Mouse (Mus musculus) heart, postnatal 0 days (tissue): ENCODE results near the gene Lrp1. TPM values are rescaled to one million over a fixed set of nuclear protein-coding genes. Genes with fewer than 3 reads are reported as not detected.

ENCODE experiments used
- ATAC-seq: fragments of 200-750 bp; cut with Nextera tagmentation; 2 replicates; pipeline ENCODE4 v1.8.0; 2017; ENCODE audit warnings: low read depth, moderate number of reproducible peaks, moderate library complexity; ENCODE audit not compliant: insufficient read depth
- DNase-seq: peaks from one replicate; pipeline ENCODE4 v3.0.0-alpha.2; 2016; ENCODE audit warnings: low spot score
- H3K27ac ChIP-seq: fragments of 300-500 bp; sonication (generic); 2 replicates; pipeline ENCODE4 v1.5.1; 2014; ENCODE audit warnings: low read depth, mild to moderate bottlenecking
- H3K27me3 ChIP-seq: fragments of 300-500 bp; sonication (generic); 2 replicates; pipeline ENCODE4 v1.6.1; 2014; ENCODE audit warnings: low read length, mixed read lengths; ENCODE audit not compliant: control insufficient read depth, insufficient read depth
- H3K36me3 ChIP-seq: fragments of 300-500 bp; sonication (generic); replicated peaks from 2 replicates; pipeline ENCODE4 v1.6.1; 2014; ENCODE audit warnings: low read length, mixed read lengths; ENCODE audit not compliant: control insufficient read depth, insufficient read depth
- H3K4me1 ChIP-seq: fragments of 300-500 bp; sonication (generic); 2 replicates; pipeline ENCODE4 v1.6.1; 2014; ENCODE audit warnings: antibody characterized with exemption; ENCODE audit not compliant: control insufficient read depth, insufficient read depth
- H3K4me2 ChIP-seq: fragments of 300-500 bp; sonication (generic); 2 replicates; pipeline ENCODE4 v1.6.1; 2014; ENCODE audit warnings: low read depth, mild to moderate bottlenecking, low read length, moderate library complexity
- H3K4me3 ChIP-seq: fragments of 300-500 bp; sonication (generic); 2 replicates; pipeline ENCODE4 v1.5.1; 2014; ENCODE audit warnings: low read depth, low read length
- H3K9ac ChIP-seq: fragments of 300-500 bp; sonication (generic); replicated peaks from 2 replicates; pipeline ENCODE4 v1.6.1; 2014; ENCODE audit warnings: low read depth, low read length, mixed read lengths
- H3K9me3 ChIP-seq: fragments of 300-500 bp; sonication (generic); replicated peaks from 2 replicates; pipeline ENCODE4 v1.6.1; 2016; ENCODE audit warnings: low read length; ENCODE audit not compliant: control insufficient read depth
- CTCF ChIP-seq: IDR thresholded peaks from 2 replicates; pipeline ENCODE4 v1.5.1; 2016; ENCODE audit warnings: antibody characterized with exemption, control low read depth, low read depth
- EP300 ChIP-seq: IDR thresholded peaks from 2 replicates; pipeline ENCODE4 v1.6.1; 2016; ENCODE audit warnings: antibody characterized with exemption, low read depth
- WGBS: fragments of 180-500 bp; shearing (Covaris S2); extraction: QIAGEN DNeasy Blood & Tissue Kit; methylation state at CpG from one replicate; pipeline ENCODE4 v1.1.7; 2014; 5-methylcytosine and 5-hydroxymethylcytosine counted together
- polyA plus RNA-seq: library from polyadenylated mRNA; unstranded; fragments of >200 nt; fragmentation: Nextera tagmentation; extraction: Ambion mirVana; gene quantifications from 2 replicates; pipeline ENCODE4 v1.2.1, GENCODE M21; 2015
- total RNA-seq: library from RNA; depleted of rRNA; stranded (reverse); fragments of >200 nt; gene quantifications from 2 replicates; pipeline ENCODE4 v1.2.3, GENCODE M21; 2014; ENCODE audit warnings: low replicate concordance

Gene Lrp1
- total and polyA plus RNA-seq, 2 experiments from 2014 or later, result 15.7 to 65.9 TPM

DNA sequence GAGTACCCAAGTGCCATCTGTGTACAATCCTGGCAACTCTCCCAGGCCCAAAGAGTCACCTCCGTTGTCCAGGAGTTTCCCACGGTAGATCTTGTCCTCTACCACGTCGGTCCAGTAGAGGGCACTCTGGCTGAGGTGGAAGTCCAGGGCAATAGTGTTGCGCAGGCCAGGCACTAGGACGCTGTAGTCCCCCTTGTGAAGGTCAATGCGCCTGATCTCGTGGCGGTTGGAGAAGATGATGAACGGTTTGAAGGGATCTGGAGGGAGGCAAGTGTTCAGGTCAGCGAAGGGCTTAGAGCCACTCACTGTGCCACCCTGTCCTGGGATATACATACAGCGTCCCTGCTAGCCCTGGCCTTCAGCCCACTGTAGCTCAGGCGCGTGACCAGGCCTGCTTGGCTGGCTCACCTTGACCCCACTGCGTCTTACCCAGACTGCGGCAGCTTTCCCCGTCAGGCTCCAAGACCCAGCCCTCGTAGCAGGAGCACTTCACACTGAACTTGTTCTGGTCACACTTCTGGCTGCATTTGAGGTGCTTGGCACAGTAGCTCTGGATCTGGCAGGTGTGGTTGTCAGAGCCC, 44.5 kb downstream of the Lrp1 start:
- TF ChIP-seq CTCF (peak; percentile 73), EP300 (no peak)
- 55% methylated on average over 18 of the region's 18 CpGs for WGBS
- peaks cover 19% of the 10 kb centered on the region; the same call in 1 of the 2 replicates for H3K36me3 ChIP-seq

DNA sequence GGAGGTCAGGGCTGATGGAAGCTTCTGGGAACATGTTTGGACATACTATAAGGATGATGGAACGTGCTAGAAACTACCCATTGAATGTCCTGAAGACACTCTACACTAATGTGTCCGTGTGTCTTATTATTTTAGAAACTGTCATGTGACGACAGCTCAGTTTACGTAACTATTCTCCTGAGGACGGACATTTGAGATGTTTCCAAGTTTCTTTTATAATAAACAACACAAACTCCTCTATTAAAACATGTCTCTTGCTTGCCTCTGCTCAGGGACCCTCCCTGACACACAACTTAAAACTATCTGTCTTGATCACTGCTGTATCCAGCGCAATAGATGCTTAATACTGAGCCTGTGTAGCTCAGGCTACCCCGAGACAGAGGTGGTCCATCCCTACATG, 45.2 kb downstream of the Lrp1 start:
- H3K36me3 ChIP-seq, result peaks cover 14% of the 10 kb centered on the region; the same call in 1 of the 2 replicates
- H3K27me3 ChIP-seq, result no peaks in the 10 kb centered on the region
- DNase-seq (no peak), ATAC-seq (no peak)
- H3K4me3 ChIP-seq, result no peak overlapping the region
- H3K9ac ChIP-seq, result no peak overlapping the region
- H3K27ac ChIP-seq, result no peak overlapping the region
- no peaks in the 10 kb centered on the region for H3K4me1 ChIP-seq
- H3K4me2 ChIP-seq, result no peak overlapping the region
- TF ChIP-seq EP300 (no peak), CTCF (no peak)
- no peaks in the 10 kb centered on the region for H3K9me3 ChIP-seq
- WGBS, result 83% methylated on average over 7 of the region's 7 CpGs

More for the DNA sequence above, 44.5 kb downstream of the Lrp1 start:
- Histone ChIP-seq H3K27me3 (no peaks in the 10 kb centered on the region), H3K9me3 (no peaks in the 10 kb centered on the region), H3K4me3 (no peak overlapping the region), H3K9ac (no peak overlapping the region), H3K4me2 (no peak overlapping the region), H3K4me1 (no peaks in the 10 kb centered on the region), H3K27ac (no peak overlapping the region)
- peak; percentile 49 for DNase-seq
- ATAC-seq, result peak; percentile 44; the same call in 1 of the 2 replicates

DNA sequence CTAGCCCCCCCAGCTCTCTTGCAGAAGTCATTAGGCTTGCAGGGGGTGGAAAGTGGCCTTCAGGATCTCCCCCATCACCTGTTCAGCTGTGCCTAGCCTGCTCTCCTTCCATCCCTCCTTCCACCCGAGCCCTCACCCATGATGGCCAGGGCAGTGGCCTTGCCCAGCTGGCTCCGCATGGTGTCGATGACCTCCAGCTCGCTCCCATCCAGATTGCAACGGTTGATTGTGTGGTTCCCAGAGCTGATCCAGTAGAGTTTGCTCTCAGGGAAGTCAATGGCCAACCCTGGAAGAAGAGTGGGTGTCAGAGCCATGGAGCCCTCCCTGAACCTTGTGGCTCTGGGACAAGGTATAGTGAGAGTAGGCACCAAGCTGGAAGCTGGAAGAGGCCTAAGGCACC, 48.7 kb downstream of the Lrp1 start:
- ATAC-seq (no peak), DNase-seq (no peak)
- no peaks in the 10 kb centered on the region for H3K4me1 ChIP-seq
- no peak overlapping the region for H3K4me3 ChIP-seq
- H3K36me3 ChIP-seq, result peaks cover 7% of the 10 kb centered on the region; the same call in 1 of the 2 replicates
- WGBS, result 88% methylated on average over 5 of the region's 5 CpGs
- no peak overlapping the region for H3K4me2 ChIP-seq
- H3K9me3 ChIP-seq, result no peaks in the 10 kb centered on the region
- H3K27ac ChIP-seq, result no peak overlapping the region
- no peak for TF ChIP-seq EP300
- TF ChIP-seq CTCF, result no peak
- H3K27me3 ChIP-seq, result no peaks in the 10 kb centered on the region
- no peak overlapping the region for H3K9ac ChIP-seq

DNA sequence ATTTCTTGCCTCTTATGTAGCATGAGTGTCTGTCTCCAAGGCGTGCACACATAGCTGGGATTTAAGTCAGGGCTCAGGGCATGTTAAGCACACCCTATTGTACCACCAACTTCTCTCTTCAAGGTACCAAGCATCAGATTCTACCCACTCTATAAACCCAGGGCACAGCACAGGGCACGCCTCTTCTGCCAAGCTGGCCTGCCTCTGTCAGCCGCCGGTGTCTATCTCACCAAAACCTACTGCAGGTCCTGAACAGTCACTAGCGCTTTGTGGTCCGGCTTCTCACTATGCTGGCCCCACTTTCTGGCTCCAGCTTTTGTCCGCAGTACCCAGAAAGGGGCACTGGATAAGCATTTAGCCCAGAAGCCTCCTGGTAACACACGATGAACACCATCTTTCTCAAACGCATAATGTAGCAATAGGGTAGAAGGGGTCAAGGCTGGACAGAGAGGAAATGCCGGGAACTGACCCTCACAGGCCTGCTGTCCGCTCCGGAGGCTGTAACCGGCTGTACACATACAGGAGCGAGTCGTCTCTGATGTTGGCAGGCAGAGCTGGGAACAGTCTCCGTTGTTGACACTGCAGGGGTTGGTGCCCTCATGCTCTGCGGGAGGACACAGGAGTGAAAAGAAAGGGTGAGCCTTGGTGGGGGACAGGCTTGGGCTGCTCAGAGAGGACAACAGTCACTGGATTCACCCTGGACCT, 49.9 kb downstream of the Lrp1 start:
- no peak overlapping the region for H3K9ac ChIP-seq
- H3K36me3 ChIP-seq, result peaks cover 15% of the 10 kb centered on the region
- H3K27ac ChIP-seq, result no peak overlapping the region
- no peaks in the 10 kb centered on the region for H3K4me1 ChIP-seq
- H3K27me3 ChIP-seq, result no peaks in the 10 kb centered on the region
- no peaks in the 10 kb centered on the region for H3K9me3 ChIP-seq
- H3K4me3 ChIP-seq, result no peak overlapping the region
- DNase-seq (no peak), ATAC-seq (no peak)
- no peak overlapping the region for H3K4me2 ChIP-seq
- TF ChIP-seq EP300, result no peak
- TF ChIP-seq CTCF, result no peak
- WGBS, result 85% methylated on average over 17 of the region's 17 CpGs

- no peak overlapping the region for H3K4me3 ChIP-seq
- H3K27ac ChIP-seq, result no peak overlapping the region
- H3K9ac ChIP-seq, result no peak overlapping the region
- H3K9me3 ChIP-seq, result no peaks in the 10 kb centered on the region
- WGBS, result 60% methylated on average over 6 of the region's 6 CpGs
- DNase-seq (no peak), ATAC-seq (no peak)
- H3K27me3 ChIP-seq, result no peaks in the 10 kb centered on the region
- no peak overlapping the region for H3K4me2 ChIP-seq
- H3K36me3 ChIP-seq, result peaks cover 16% of the 10 kb centered on the region
- H3K4me1 ChIP-seq, result no peaks in the 10 kb centered on the region
- no peak for TF ChIP-seq CTCF
- no peak for TF ChIP-seq EP300
Observed at GRCm38 (mm10) chr10:127570384-127570783, 50.6 kb downstream of the Lrp1 start.
